In genomic region chr8:88266170-88266800, GRCm38 (mm10) we compare ENCODE assay signal across 7 mouse cellular contexts. TPM values are rescaled to one million over a fixed set of nuclear protein-coding genes. Genes with fewer than 3 reads are reported as not detected.
DNase-seq lines count a peak whose midpoint lies in the region; ATAC-seq and TF ChIP-seq lines count a peak whose summit lies in the region.

No protein-coding gene starts in this region.

- H3K27me3 ChIP-seq in Patski, result no peaks in the 10 kb centered on the region

- no peak for ATAC-seq in Patski

- peak; percentile 82 to 87 for DNase-seq in CD8-positive naive resting alpha-beta T cell, adult 2 months (ENCODE audit: low read depth in 2 of 2, low spot score in 2 of 2)
- DNase-seq in Patski (ENCODE audit: low read depth, low spot score), result no peak
- DNase-seq in cerebellum, postnatal 4 days (ENCODE audit: low spot score in 2 of 2), result peak; percentile 76 to 88
- peak; percentile 76 to 83 for DNase-seq in gastrocnemius, postnatal 36 days
- peak; percentile 41 to 87 for DNase-seq in layer of hippocampus, adult 8-10 months (ENCODE audit: low spot score in 2 of 2)
- DNase-seq in lung, postnatal 10 days, result peak; percentile 93
- peak; percentile 68 for DNase-seq in right cerebral cortex, postnatal 25 days

- peak; percentile 95 for TF ChIP-seq CTCF in Patski (IDR thresholded peaks at IDR 0.05)

- in situ Hi-C loops in Patski (cut with MboI; ENCODE audit: low pct_unique_long_range_greater_than_20kb), result loop anchor here (5.0 to 25.0 kb wide), 2 partner anchors 356 to 446 kb away; no protein-coding TSS in a partner anchor

- CTCF ChIA-PET in Patski (lab: Charles Lee), result interaction anchor here (0.9 to 4.3 kb wide), 17 partner anchors 9 to 125 kb away, joined by 3 to 31 read pairs (median 4); no protein-coding TSS in a partner anchor

- intact Hi-C loops in gastrocnemius, postnatal 36 days (cut with DNase I), result loop anchor here (5.0 kb wide), 1 partner anchor 356 kb away; no protein-coding TSS in a partner anchor

- POLR2A ChIA-PET in Patski (lab: Charles Lee), result no interaction called here

RNA-seq across cellular contexts. Expression of gene Adcy7, which starts 5.9 kb away (rescaled TPM):
- polyA plus RNA-seq in Patski (2021), result 0.60 TPM
- total RNA-seq in gastrocnemius, postnatal 36 days (2021), result 1 to 10 TPM; 4.9 to 5.2 TPM
- 1 to 10 TPM; 2.7 to 7.4 (median 4.5) TPM for total RNA-seq in layer of hippocampus, adult 8-10 months (2022)
